ENCODE assay signal across 8 mouse cellular contexts in the genomic region with DNA sequence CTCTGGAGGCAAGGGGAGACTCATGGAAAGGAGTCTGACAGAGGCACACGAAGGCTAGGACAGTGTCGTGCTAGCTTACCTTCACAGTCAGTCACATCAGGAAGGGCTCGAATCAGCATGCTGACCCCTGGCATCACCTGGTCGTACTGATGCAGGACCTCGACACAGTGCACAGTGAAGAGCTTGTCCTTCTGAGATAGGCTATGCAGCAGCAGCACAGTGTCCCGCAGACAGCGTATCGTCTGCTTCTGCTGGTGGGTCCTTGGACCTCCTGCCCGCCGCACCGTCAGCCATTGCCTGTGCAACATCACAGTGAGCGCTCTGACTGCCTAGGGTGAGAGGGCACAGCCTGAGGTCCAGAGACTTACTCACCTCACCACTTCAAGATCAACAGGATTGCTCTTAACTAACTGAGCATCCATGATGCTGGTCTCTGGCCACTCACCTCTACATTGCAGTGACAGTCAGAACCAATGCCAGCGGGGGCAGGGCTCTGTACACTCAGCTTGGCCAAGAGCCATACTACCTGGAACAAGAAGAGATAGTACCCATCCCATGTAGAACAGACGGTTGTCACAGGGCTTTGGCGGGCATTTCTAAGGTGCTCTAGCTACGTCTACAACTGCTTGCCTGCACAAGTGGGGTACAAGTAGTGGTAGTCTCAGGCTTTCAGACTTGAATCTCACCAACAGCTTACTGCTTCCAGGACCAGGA. TPM values are rescaled to one million over a fixed set of nuclear protein-coding genes. Genes with fewer than 3 reads are reported as not detected.
A peak's percentile ranks its signal among the peaks of the same experiment; 100 is the strongest.
DNase-seq lines count a peak whose midpoint lies in the region; ATAC-seq and TF ChIP-seq lines count a peak whose summit lies in the region.

No protein-coding gene starts in this region.

- H3K27ac ChIP-seq in layer of hippocampus, adult 2 months, result peak overlapping the region; percentile 90
- peak overlapping the region; percentile 96; the same call in 1 of the 2 replicates for H3K27ac ChIP-seq in intestine, postnatal 0 days (ENCODE audit: low read depth, low read length)

- peaks cover 51% of the 10 kb centered on the region for H3K4me1 ChIP-seq in G1E (ENCODE audit: insufficient read depth, low read depth, low read length)
- H3K4me1 ChIP-seq in intestine, postnatal 0 days (replicated peaks; ENCODE audit: control insufficient read depth, insufficient read depth, low read length), result peaks cover under 1% of the 10 kb centered on the region; the same call in 1 of the 2 replicates

- no peaks in the 10 kb centered on the region for H3K9me3 ChIP-seq in G1E (replicated peaks)
- no peaks in the 10 kb centered on the region for H3K9me3 ChIP-seq in intestine, postnatal 0 days (ENCODE audit: control insufficient read depth)

- H3K9ac ChIP-seq in intestine, postnatal 0 days (ENCODE audit: low read depth, low read length), result no peak overlapping the region

- no peak for ATAC-seq in G1E (ENCODE audit: extremely low read depth, insufficient number of reproducible peaks, low FRiP score, poor library complexity, severe bottlenecking)
- ATAC-seq in intestine, postnatal 0 days, result no peak

- 93% methylated on average over 16 of the region's 16 CpGs for WGBS in intestine, postnatal 0 days

- DNase-seq in cerebellum, adult 9-10 months, result peak; percentile 60
- no peak for DNase-seq in cerebellum, postnatal 36 days
- no peak for DNase-seq in layer of hippocampus, adult 2 months (ENCODE audit: low spot score in 2 of 2)
- no peak for DNase-seq in layer of hippocampus, postnatal 14 days (ENCODE audit: low spot score in 2 of 2)
- DNase-seq in G1E (ENCODE audit: low spot score), result no peak
- no peak for DNase-seq in c-Kit-positive CD71-positive TER-119-positive erythroid progenitor cells, embryonic 14.5 days (ENCODE audit: low spot score)
- no peak for DNase-seq in yolk sac, embryonic 10.5 days (ENCODE audit: low spot score)

- no peak overlapping the region for H3K4me3 ChIP-seq in layer of hippocampus, adult 2 months
- H3K4me3 ChIP-seq in G1E (ENCODE audit: low read depth, low read length), result peak overlapping the region; percentile 34
- no peak overlapping the region for H3K4me3 ChIP-seq in intestine, postnatal 0 days (ENCODE audit: low read depth, low read length)

- TF ChIP-seq CTCF in layer of hippocampus, adult 2 months (conservative IDR thresholded peaks at IDR 0.05), result no peak
- TF ChIP-seq CTCF in G1E (IDR thresholded peaks at IDR 0.05; ENCODE audit: low read depth, low read length), result no peak
- TF ChIP-seq CTCF in intestine, postnatal 0 days (IDR thresholded peaks at IDR 0.05; ENCODE audit: low read depth), result no peak

- no peak overlapping the region for H3K4me2 ChIP-seq in intestine, postnatal 0 days (replicated peaks; ENCODE audit: low read depth)

- peaks cover 93% of the 10 kb centered on the region for H3K36me3 ChIP-seq in G1E (replicated peaks)
- H3K36me3 ChIP-seq in intestine, postnatal 0 days (ENCODE audit: control insufficient read depth, insufficient read depth), result peaks cover 51% of the 10 kb centered on the region

- H3K27me3 ChIP-seq in G1E (ENCODE audit: insufficient read depth, low read length), result no peaks in the 10 kb centered on the region
- H3K27me3 ChIP-seq in intestine, postnatal 0 days (replicated peaks; ENCODE audit: control insufficient read depth, insufficient read depth, low read length), result no peaks in the 10 kb centered on the region

RNA-seq across cellular contexts. Expression of gene Trex1, which starts 0.8 kb away (rescaled TPM):
- total RNA-seq in layer of hippocampus, adult 2 months (2021), result 10 to 100 TPM; 12.9 to 15.4 TPM
- 10 to 100 TPM in 1 of 2 experiments, 1 to 10 TPM in 1; 9.9 to 10.8 TPM for total RNA-seq in layer of hippocampus, postnatal 14 days (2021)
- 9.6 and 14.4 TPM in 2 replicates for total RNA-seq in G1E (2014; fragmentation: Nextera tagmentation)
- 12.2 and 19.6 TPM in 2 replicates for total RNA-seq in G1E (2017)
- 15.1 and 27.4 TPM in 2 replicates for polyA plus RNA-seq in G1E (2012)
- polyA plus RNA-seq in intestine, postnatal 0 days (2015; fragmentation: Nextera tagmentation; extraction: Ambion mirVana), result 16.1 and 17.1 TPM in 2 replicates

RNA-seq across cellular contexts. Expression of gene Atrip, which starts 13.6 kb away (rescaled TPM):
- 10 to 100 TPM; 25.0 to 31.9 TPM for total RNA-seq in layer of hippocampus, adult 2 months (2021)
- total RNA-seq in layer of hippocampus, postnatal 14 days (2021), result 10 to 100 TPM; 27.3 to 31.7 TPM
- total RNA-seq in G1E (2014; fragmentation: Nextera tagmentation), result 16.4 and 17.9 TPM in 2 replicates
- 18.1 and 22.8 TPM in 2 replicates for total RNA-seq in G1E (2017)
- polyA plus RNA-seq in G1E (2012), result 8.5 and 9.2 TPM in 2 replicates
- 7.5 and 8.9 TPM in 2 replicates for polyA plus RNA-seq in intestine, postnatal 0 days (2015; fragmentation: Nextera tagmentation; extraction: Ambion mirVana)

RNA-seq across cellular contexts. Expression of gene Ccdc51, which starts 22.0 kb away (rescaled TPM):
- total RNA-seq in layer of hippocampus, adult 2 months (2021), result 1 to 10 TPM; 7.6 to 8.1 TPM
- total RNA-seq in layer of hippocampus, postnatal 14 days (2021), result 1 to 10 TPM; 7.4 to 9.4 TPM
- 4.7 and 5.0 TPM in 2 replicates for total RNA-seq in G1E (2014; fragmentation: Nextera tagmentation)
- total RNA-seq in G1E (2017), result 16.0 and 16.8 TPM in 2 replicates
- 8.0 and 8.8 TPM in 2 replicates for polyA plus RNA-seq in G1E (2012)
- 12.1 and 12.7 TPM in 2 replicates for polyA plus RNA-seq in intestine, postnatal 0 days (2015; fragmentation: Nextera tagmentation; extraction: Ambion mirVana)

RNA-seq across cellular contexts. Expression of gene Shisa5, which starts 22.0 kb away (rescaled TPM):
- 10 to 100 TPM; 56.5 to 58.4 TPM for total RNA-seq in layer of hippocampus, adult 2 months (2021)
- 10 to 100 TPM; 42.5 to 49.9 TPM for total RNA-seq in layer of hippocampus, postnatal 14 days (2021)
- total RNA-seq in G1E (2014; fragmentation: Nextera tagmentation) (17.1 and 24.2 TPM in 2 replicates), G1E (2017) (50.0 and 50.6 TPM in 2 replicates)
- 207 and 259 TPM in 2 replicates for polyA plus RNA-seq in G1E (2012)
- 303 and 311 TPM in 2 replicates for polyA plus RNA-seq in intestine, postnatal 0 days (2015; fragmentation: Nextera tagmentation; extraction: Ambion mirVana)

RNA-seq across cellular contexts. Expression of gene Tma7, which starts 22.0 kb away (rescaled TPM):
- total RNA-seq in layer of hippocampus, adult 2 months (2021), result 100 to 1,000 TPM; 295 to 309 TPM
- 100 to 1,000 TPM; 304 to 316 TPM for total RNA-seq in layer of hippocampus, postnatal 14 days (2021)
- total RNA-seq in G1E (2014; fragmentation: Nextera tagmentation), result 133 and 230 TPM in 2 replicates
- total RNA-seq in G1E (2017), result 413 and 422 TPM in 2 replicates
- 429 and 438 TPM in 2 replicates for polyA plus RNA-seq in G1E (2012)
- polyA plus RNA-seq in intestine, postnatal 0 days (2015; fragmentation: Nextera tagmentation; extraction: Ambion mirVana), result 683 and 718 TPM in 2 replicates
